Mouse (Mus musculus): ENCODE data around the gene Map4k4. TPM values are rescaled to one million over a fixed set of nuclear protein-coding genes. Genes with fewer than 3 reads are reported as not detected.

The Map4k4 gene
- polyA plus RNA-seq, 1 experiment: 147 TPM

DNA sequence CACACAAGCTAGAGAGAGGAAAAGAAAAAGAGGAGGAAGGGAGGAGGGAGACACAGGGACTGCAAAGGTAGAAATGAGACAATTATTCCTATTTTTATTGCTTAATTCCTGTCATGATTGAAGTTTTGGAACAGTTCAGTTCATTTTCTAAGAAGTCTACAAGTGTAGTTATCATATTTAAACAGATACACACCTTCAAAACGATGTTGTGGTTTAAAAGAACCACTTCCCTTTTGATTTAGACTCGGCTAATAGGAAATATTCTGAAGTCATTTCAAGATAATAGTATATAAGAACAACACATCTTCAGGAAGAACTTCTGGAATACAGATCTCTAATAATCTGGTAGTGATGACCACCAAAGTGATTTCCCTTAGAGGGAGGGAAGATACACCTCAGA, 75.4 kb downstream of the Map4k4 start:
- TF ChIP-seq MAX (IDR thresholded peaks at IDR 0.05; ENCODE audit: low read depth) (no peak), TCF3 (IDR thresholded peaks at IDR 0.05; ENCODE audit: insufficient read length, low read depth) (no peak), SRF (IDR thresholded peaks at IDR 0.05; ENCODE audit: control insufficient read depth, insufficient read length, low read depth) (no peak), MYOG (IDR thresholded peaks at IDR 0.05; ENCODE audit: control insufficient read depth in 1 of 3, insufficient read depth in 1 of 3, insufficient read length in 2 of 3, low read depth in 2 of 3) (no peak), REST (IDR thresholded peaks at IDR 0.05; ENCODE audit: insufficient read depth, insufficient read length) (no peak), POLR2A (IDR thresholded peaks at IDR 0.05; ENCODE audit: insufficient read length, low read depth) (no peak), USF1 (IDR thresholded peaks at IDR 0.05; ENCODE audit: low read depth) (no peak), E2F4 (IDR thresholded peaks at IDR 0.05; ENCODE audit: insufficient read depth) (no peak), MYOD1 (IDR thresholded peaks at IDR 0.05; ENCODE audit: control insufficient read depth in 1 of 3, insufficient read length in 2 of 3, low read depth in 2 of 3) (no peak), CEBPB (IDR thresholded peaks at IDR 0.05; ENCODE audit: insufficient read depth, poor library complexity, severe bottlenecking) (no peak), POLR2AphosphoS2 (IDR thresholded peaks at IDR 0.05; ENCODE audit: insufficient read length, low read depth) (no peak), TCF12 (IDR thresholded peaks at IDR 0.05; ENCODE audit: insufficient read depth, poor library complexity, severe bottlenecking) (no peak)
- peaks cover 55% of the 10 kb centered on the region for H3K36me3 ChIP-seq (ENCODE audit: control insufficient read depth, insufficient read depth)
- peaks cover 51% of the 10 kb centered on the region for H3K79me2 ChIP-seq (ENCODE audit: control insufficient read depth, insufficient read depth)
- H3K27me3 ChIP-seq (ENCODE audit: control insufficient read depth, insufficient read depth, insufficient read length): no peaks in the 10 kb centered on the region
- H3K4me3 ChIP-seq: no peak overlapping the region
- no peak overlapping the region for H3ac ChIP-seq (ENCODE audit: control insufficient read depth, insufficient read length)
- no peak overlapping the region for H3K4me2 ChIP-seq (ENCODE audit: low read depth)

DNA sequence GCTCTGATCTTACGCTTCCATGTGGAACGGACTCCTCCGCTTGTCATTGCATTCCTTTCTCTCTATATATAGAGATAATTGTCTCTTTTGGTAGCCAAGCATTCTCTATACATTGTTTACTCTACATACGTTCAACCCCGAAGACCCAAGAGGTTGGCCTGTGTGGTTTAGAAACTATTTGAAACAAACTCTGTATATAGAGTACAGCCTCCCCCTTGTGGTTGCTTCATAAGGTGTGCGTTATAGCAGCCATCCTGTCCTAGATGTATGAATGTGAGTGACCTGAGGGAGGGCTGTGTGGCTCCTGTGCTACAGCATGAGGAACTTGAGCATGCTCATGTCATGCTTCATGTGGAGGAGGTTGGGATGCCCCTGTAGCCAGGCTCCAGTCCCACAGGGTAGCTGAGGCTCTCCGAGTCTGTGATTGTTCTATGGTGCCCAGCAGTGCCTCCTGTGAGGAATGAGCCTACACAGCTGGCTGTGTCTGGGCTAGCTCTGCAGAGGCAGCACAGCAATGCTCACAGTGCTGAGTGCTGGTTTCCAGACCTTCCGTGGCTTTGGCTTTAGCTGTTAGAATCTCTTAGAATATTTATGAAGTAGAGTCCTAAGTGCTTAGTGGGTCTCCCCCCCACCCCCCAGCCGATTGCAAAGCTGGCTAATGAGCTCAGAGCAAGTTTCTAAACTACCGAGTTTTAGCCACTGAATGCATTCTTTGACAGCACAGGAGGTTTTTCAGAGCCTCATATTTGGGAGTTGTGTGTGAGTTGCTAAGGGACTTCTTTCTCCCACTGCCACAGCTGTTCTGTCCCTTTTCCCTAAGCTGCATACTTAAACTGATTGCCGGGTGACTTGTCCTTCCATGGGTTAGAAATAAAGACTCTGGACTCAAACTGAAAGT, 76.4 kb downstream of the Map4k4 start:
- H3K4me3 ChIP-seq: no peak overlapping the region
- H3ac ChIP-seq (ENCODE audit: control insufficient read depth, insufficient read length): no peak overlapping the region
- peaks cover 41% of the 10 kb centered on the region for H3K79me2 ChIP-seq (ENCODE audit: control insufficient read depth, insufficient read depth)
- H3K27me3 ChIP-seq (ENCODE audit: control insufficient read depth, insufficient read depth, insufficient read length): no peaks in the 10 kb centered on the region
- no peak overlapping the region for H3K4me2 ChIP-seq (ENCODE audit: low read depth)
- TF ChIP-seq MYOG (IDR thresholded peaks at IDR 0.05; ENCODE audit: control insufficient read depth in 1 of 3, insufficient read depth in 1 of 3, insufficient read length in 2 of 3, low read depth in 2 of 3) (no peak), POLR2AphosphoS2 (IDR thresholded peaks at IDR 0.05; ENCODE audit: insufficient read length, low read depth) (no peak), E2F4 (IDR thresholded peaks at IDR 0.05; ENCODE audit: insufficient read depth) (no peak), REST (IDR thresholded peaks at IDR 0.05; ENCODE audit: insufficient read depth, insufficient read length) (no peak), MYOD1 (IDR thresholded peaks at IDR 0.05; ENCODE audit: control insufficient read depth in 1 of 3, insufficient read length in 2 of 3, low read depth in 2 of 3) (no peak), MAX (IDR thresholded peaks at IDR 0.05; ENCODE audit: low read depth) (no peak), POLR2A (IDR thresholded peaks at IDR 0.05; ENCODE audit: insufficient read length, low read depth) (no peak), TCF3 (IDR thresholded peaks at IDR 0.05; ENCODE audit: insufficient read length, low read depth) (no peak), USF1 (IDR thresholded peaks at IDR 0.05; ENCODE audit: low read depth) (no peak), CEBPB (IDR thresholded peaks at IDR 0.05; ENCODE audit: insufficient read depth, poor library complexity, severe bottlenecking) (no peak), SRF (IDR thresholded peaks at IDR 0.05; ENCODE audit: control insufficient read depth, insufficient read length, low read depth) (no peak), TCF12 (IDR thresholded peaks at IDR 0.05; ENCODE audit: insufficient read depth, poor library complexity, severe bottlenecking) (no peak)
- H3K36me3 ChIP-seq (ENCODE audit: control insufficient read depth, insufficient read depth): peaks cover 59% of the 10 kb centered on the region

DNA sequence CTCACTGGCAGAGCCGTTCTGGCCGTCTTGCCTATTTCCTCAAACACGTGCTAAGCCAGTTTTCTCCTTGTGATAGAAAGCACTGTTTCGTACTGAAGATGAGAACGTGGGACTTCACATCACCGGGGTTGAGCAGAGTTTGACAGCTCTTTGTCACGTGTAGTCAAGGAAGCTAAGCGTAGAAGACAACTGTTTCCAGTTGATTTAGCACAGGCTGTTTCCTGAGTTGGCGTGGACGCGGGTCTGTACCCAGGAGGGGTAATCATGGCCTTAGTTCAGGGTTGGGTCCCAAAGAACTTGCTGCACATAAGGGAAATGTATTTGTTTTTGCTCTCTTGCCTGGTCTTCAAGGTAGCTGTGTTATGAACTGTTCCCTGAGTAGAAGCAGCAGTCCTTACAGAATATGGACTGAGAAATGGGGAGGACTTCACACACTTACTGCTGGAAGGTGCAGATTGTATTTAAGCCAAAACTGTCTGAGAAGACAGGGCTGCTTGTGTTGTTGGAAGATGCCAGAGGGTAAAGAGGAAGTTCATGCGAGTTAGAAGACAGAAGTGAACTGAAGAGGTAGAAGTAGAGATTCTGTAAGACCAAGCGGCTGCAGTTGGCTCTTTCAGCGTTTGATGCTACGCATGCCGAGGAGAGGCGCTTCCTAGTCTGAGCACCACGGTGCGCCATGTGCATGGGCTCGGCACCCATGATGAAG, 78.2 kb downstream of the Map4k4 start:
- no peak for TF ChIP-seq MAX (IDR thresholded peaks at IDR 0.05; ENCODE audit: low read depth)
- H3K36me3 ChIP-seq (ENCODE audit: control insufficient read depth, insufficient read depth): peaks cover 64% of the 10 kb centered on the region
- H3ac ChIP-seq (ENCODE audit: control insufficient read depth, insufficient read length): no peak overlapping the region
- H3K27me3 ChIP-seq (ENCODE audit: control insufficient read depth, insufficient read depth, insufficient read length): no peaks in the 10 kb centered on the region
- no peak overlapping the region for H3K4me2 ChIP-seq (ENCODE audit: low read depth)
- H3K4me3 ChIP-seq: no peak overlapping the region
- peaks cover 23% of the 10 kb centered on the region for H3K79me2 ChIP-seq (ENCODE audit: control insufficient read depth, insufficient read depth)

- H3K27me3 ChIP-seq (ENCODE audit: control insufficient read depth, insufficient read depth, insufficient read length): no peaks in the 10 kb centered on the region
- no peak overlapping the region for H3ac ChIP-seq (ENCODE audit: control insufficient read depth, insufficient read length)
- TF ChIP-seq MYOG (IDR thresholded peaks at IDR 0.05; ENCODE audit: control insufficient read depth in 1 of 3, insufficient read depth in 1 of 3, insufficient read length in 2 of 3, low read depth in 2 of 3) (no peak), REST (IDR thresholded peaks at IDR 0.05; ENCODE audit: insufficient read depth, insufficient read length) (no peak), POLR2A (IDR thresholded peaks at IDR 0.05; ENCODE audit: insufficient read length, low read depth) (no peak), MAX (IDR thresholded peaks at IDR 0.05; ENCODE audit: low read depth) (no peak), POLR2AphosphoS2 (IDR thresholded peaks at IDR 0.05; ENCODE audit: insufficient read length, low read depth) (no peak), CEBPB (IDR thresholded peaks at IDR 0.05; ENCODE audit: insufficient read depth, poor library complexity, severe bottlenecking) (no peak), USF1 (IDR thresholded peaks at IDR 0.05; ENCODE audit: low read depth) (no peak), MYOD1 (IDR thresholded peaks at IDR 0.05; ENCODE audit: control insufficient read depth in 1 of 3, insufficient read length in 2 of 3, low read depth in 2 of 3) (no peak)
- peaks cover 22% of the 10 kb centered on the region for H3K79me2 ChIP-seq (ENCODE audit: control insufficient read depth, insufficient read depth)
- H3K4me3 ChIP-seq: no peak overlapping the region
- H3K36me3 ChIP-seq (ENCODE audit: control insufficient read depth, insufficient read depth): peaks cover 56% of the 10 kb centered on the region
- H3K4me2 ChIP-seq (ENCODE audit: low read depth): no peak overlapping the region
Observed at GRCm38 (mm10) chr1:39980314-39981290, 79.9 kb downstream of the Map4k4 start.
